Mouse (Mus musculus) MEL (cell line): ENCODE data around the gene Egfem1. TPM values are rescaled to one million over a fixed set of nuclear protein-coding genes. Genes with fewer than 3 reads are reported as not detected.

Experiments
- DNase-seq: peaks from one replicate; pipeline ENCODE4 v3.0.0; 2011; ENCODE audit warnings: low read depth, low spot score
- H3K27ac ChIP-seq: 2 replicates; pipeline ENCODE4 v1.5.1; 2012; ENCODE audit warnings: low read depth, mild to moderate bottlenecking, control low read depth, low read length, moderate library complexity; ENCODE audit not compliant: control insufficient read depth
- H3K27me3 ChIP-seq, 2 experiments: fragments of 150-350 bp in 1 of 2; sonication (generic) in 1 of 2; 2 replicates each; pipeline ENCODE4 v1.6.1; 2012; ENCODE audit warnings: low read length in 2 of 2, mild to moderate bottlenecking in 2 of 2, improper control_type of control experiment in 1 of 2, moderate library complexity in 1 of 2; ENCODE audit not compliant: insufficient read depth in 2 of 2, control insufficient read depth in 1 of 2
- H3K36me3 ChIP-seq, 2 experiments: 2 replicates each; pipeline ENCODE4 v1.6.1; 2012 to 2014; ENCODE audit warnings: low read length in 2 of 2, improper control_type of control experiment in 1 of 2, inconsistent platforms in 1 of 2, mild to moderate bottlenecking in 1 of 2; ENCODE audit not compliant: insufficient read depth in 2 of 2, control insufficient read depth in 1 of 2
- H3K4me1 ChIP-seq, 2 experiments: fragments of 150-350 bp in 1 of 2; sonication (generic) in 1 of 2; 2 replicates each; pipeline ENCODE4 v1.6.1; 2012; ENCODE audit warnings: low read length in 2 of 2, improper control_type of control experiment in 1 of 2, mild to moderate bottlenecking in 1 of 2; ENCODE audit not compliant: insufficient read depth in 2 of 2, control insufficient read depth in 1 of 2
- H3K4me3 ChIP-seq, 2 experiments: fragments of 150-350 bp in 1 of 2; sonication (generic) in 1 of 2; 2 replicates each; pipeline ENCODE4 v1.5.1; 2012; ENCODE audit warnings: low read depth in 2 of 2, low read length in 2 of 2, mild to moderate bottlenecking in 2 of 2, moderate library complexity in 2 of 2, control low read depth in 1 of 2, improper control_type of control experiment in 1 of 2; ENCODE audit not compliant: control insufficient read depth in 1 of 2, insufficient read depth in 1 of 2
- H3K79me2 ChIP-seq: 2 replicates; pipeline ENCODE4 v1.6.1; 2012; ENCODE audit warnings: mild to moderate bottlenecking, low read length, moderate library complexity; ENCODE audit not compliant: control insufficient read depth, poor library complexity, insufficient read depth
- H3K9ac ChIP-seq: 2 replicates; pipeline ENCODE4 v1.6.1; 2012; ENCODE audit warnings: low read depth, mild to moderate bottlenecking, control low read depth, low read length, moderate library complexity; ENCODE audit not compliant: control insufficient read depth, poor library complexity, severe bottlenecking
- H3K9me3 ChIP-seq: fragments of 150-350 bp; sonication (generic); replicated peaks from 2 replicates; pipeline ENCODE4 v1.6.1; 2012; ENCODE audit warnings: mild to moderate bottlenecking, low read length, improper control_type of control experiment, moderate library complexity; ENCODE audit not compliant: insufficient read depth
- BHLHE40 ChIP-seq: IDR thresholded peaks from 2 replicates; pipeline ENCODE4 v1.6.1; 2012; ENCODE audit warnings: low read depth, mild to moderate bottlenecking, inconsistent platforms, low read length, improper control_type of control experiment, borderline replicate concordance
- CTCF ChIP-seq, 3 experiments: IDR thresholded peaks in 2 of 3; conservative IDR thresholded peaks in 1 of 3; 2 replicates each; pipeline ENCODE4 v1.5.1; 2011 to 2012; ENCODE audit warnings: low read length in 3 of 3, low read depth in 2 of 3, mild to moderate bottlenecking in 2 of 3, improper control_type of control experiment in 1 of 3, inconsistent platforms in 1 of 3, mixed read lengths in 1 of 3, moderate library complexity in 1 of 3; ENCODE audit not compliant: control insufficient read depth in 1 of 3, insufficient read depth in 1 of 3, poor library complexity in 1 of 3, severe bottlenecking in 1 of 3
- EP300 ChIP-seq, 2 experiments: IDR thresholded peaks; 2 replicates each; pipeline ENCODE4 v1.6.1; 2011; ENCODE audit warnings: improper control_type of control experiment in 2 of 2, low read length in 2 of 2, low read depth in 1 of 2, mild to moderate bottlenecking in 1 of 2
- GABPA ChIP-seq: IDR thresholded peaks from 2 replicates; pipeline ENCODE4 v1.6.1; 2012; ENCODE audit warnings: low read depth, mild to moderate bottlenecking, inconsistent platforms, low read length, improper control_type of control experiment, moderate library complexity
- GATA1 ChIP-seq: IDR thresholded peaks from 2 replicates; pipeline ENCODE4 v1.6.1; 2011; ENCODE audit warnings: low read depth, low read length, improper control_type of control experiment
- HCFC1 ChIP-seq: IDR thresholded peaks from 2 replicates; pipeline ENCODE4 v1.6.1; 2012; ENCODE audit warnings: low read depth, mild to moderate bottlenecking, inconsistent platforms, low read length, improper control_type of control experiment, moderate library complexity
- JUND ChIP-seq: IDR thresholded peaks from 2 replicates; pipeline ENCODE4 v1.6.1; 2011; ENCODE audit warnings: low read depth, mild to moderate bottlenecking, improper control_type of control experiment, low read length
- KAT2A ChIP-seq: conservative IDR thresholded peaks from 2 replicates; pipeline ENCODE4 v1.6.1; 2012; ENCODE audit warnings: low read depth, low read length, improper control_type of control experiment, inconsistent platforms
- MAX ChIP-seq: IDR thresholded peaks from 2 replicates; pipeline ENCODE4 v1.6.1; 2011; ENCODE audit warnings: low read length, improper control_type of control experiment
- MEF2A ChIP-seq: IDR thresholded peaks from 2 replicates; pipeline ENCODE4 v1.6.1; 2014; ENCODE audit warnings: low read depth, mild to moderate bottlenecking, inconsistent platforms, low read length, improper control_type of control experiment; ENCODE audit not compliant: poor library complexity, insufficient replicate concordance, severe bottlenecking; ENCODE audit errors: extremely low read depth
- MXI1 ChIP-seq: IDR thresholded peaks from 2 replicates; pipeline ENCODE4 v1.6.1; 2011; ENCODE audit warnings: mild to moderate bottlenecking, low read depth, low read length, improper control_type of control experiment
- NELFE ChIP-seq: IDR thresholded peaks from 2 replicates; pipeline ENCODE4 v1.6.1; 2011; ENCODE audit warnings: low read depth, low read length, improper control_type of control experiment
- RCOR1 ChIP-seq: IDR thresholded peaks from 2 replicates; pipeline ENCODE4 v1.6.1; 2012; ENCODE audit warnings: low read depth, mild to moderate bottlenecking, inconsistent platforms, low read length, improper control_type of control experiment
- SIN3A ChIP-seq: IDR thresholded peaks from 2 replicates; pipeline ENCODE4 v1.6.1; 2012; ENCODE audit warnings: low read length, improper control_type of control experiment, inconsistent platforms
- SMC3 ChIP-seq: IDR thresholded peaks from 2 replicates; pipeline ENCODE4 v1.6.1; 2011; ENCODE audit warnings: low read depth, low read length, improper control_type of control experiment
- TAL1 ChIP-seq: IDR thresholded peaks from 2 replicates; pipeline ENCODE4 v1.6.1; 2012; ENCODE audit warnings: mild to moderate bottlenecking, inconsistent platforms, low read length, moderate library complexity, mixed read lengths
- TBP ChIP-seq: IDR thresholded peaks from 2 replicates; pipeline ENCODE4 v1.8.0; 2011; ENCODE audit warnings: low read depth, low read length, improper control_type of control experiment
- TCF12 ChIP-seq: IDR thresholded peaks from 2 replicates; pipeline ENCODE4 v1.6.1; 2014; ENCODE audit warnings: low read depth, mild to moderate bottlenecking, inconsistent platforms, low read length, improper control_type of control experiment, moderate library complexity
- UBTF ChIP-seq: IDR thresholded peaks from 2 replicates; pipeline ENCODE4 v1.6.1; 2012; ENCODE audit warnings: low read depth, mild to moderate bottlenecking, inconsistent platforms, low read length, improper control_type of control experiment, moderate library complexity, borderline replicate concordance; ENCODE audit not compliant: insufficient read depth
- USF1 ChIP-seq: IDR thresholded peaks from 2 replicates; pipeline ENCODE4 v1.6.1; 2014; ENCODE audit warnings: low read depth, mild to moderate bottlenecking, inconsistent platforms, low read length, improper control_type of control experiment, moderate library complexity
- USF2 ChIP-seq, 2 experiments: IDR thresholded peaks; 2 replicates each; pipeline ENCODE4 v1.6.1; 2011 to 2012; ENCODE audit warnings: improper control_type of control experiment in 2 of 2, low read length in 2 of 2, borderline replicate concordance in 1 of 2, inconsistent platforms in 1 of 2, low read depth in 1 of 2, mild to moderate bottlenecking in 1 of 2; ENCODE audit not compliant: insufficient read depth in 1 of 2
- ZKSCAN1 ChIP-seq: IDR thresholded peaks from 2 replicates; pipeline ENCODE4 v1.6.1; 2012; ENCODE audit warnings: low read depth, mild to moderate bottlenecking, inconsistent platforms, low read length, improper control_type of control experiment, moderate library complexity
- polyA plus RNA-seq, 2 experiments: library from polyadenylated mRNA; stranded (reverse) in 1 of 2; unstranded in 1 of 2; fragments of >175 nt in 1 of 2; fragments of >200 nt in 1 of 2; gene quantifications; 2 replicates each; pipeline versions ENCODE4 v1.2.1 to v1.2.4; 2012; ENCODE audit warnings: low replicate concordance in 2 of 2, low read depth in 1 of 2; ENCODE audit not compliant: insufficient read length in 2 of 2, insufficient read depth in 1 of 2, missing spikeins in 1 of 2
- total RNA-seq: library from RNA; depleted of rRNA; stranded (reverse); fragments of 300-350 nt; gene quantifications from 2 replicates; pipeline ENCODE4 v1.2.3, GENCODE M21; 2012

Gene Egfem1
- total and polyA plus RNA-seq, 3 experiments: not detected

DNA sequence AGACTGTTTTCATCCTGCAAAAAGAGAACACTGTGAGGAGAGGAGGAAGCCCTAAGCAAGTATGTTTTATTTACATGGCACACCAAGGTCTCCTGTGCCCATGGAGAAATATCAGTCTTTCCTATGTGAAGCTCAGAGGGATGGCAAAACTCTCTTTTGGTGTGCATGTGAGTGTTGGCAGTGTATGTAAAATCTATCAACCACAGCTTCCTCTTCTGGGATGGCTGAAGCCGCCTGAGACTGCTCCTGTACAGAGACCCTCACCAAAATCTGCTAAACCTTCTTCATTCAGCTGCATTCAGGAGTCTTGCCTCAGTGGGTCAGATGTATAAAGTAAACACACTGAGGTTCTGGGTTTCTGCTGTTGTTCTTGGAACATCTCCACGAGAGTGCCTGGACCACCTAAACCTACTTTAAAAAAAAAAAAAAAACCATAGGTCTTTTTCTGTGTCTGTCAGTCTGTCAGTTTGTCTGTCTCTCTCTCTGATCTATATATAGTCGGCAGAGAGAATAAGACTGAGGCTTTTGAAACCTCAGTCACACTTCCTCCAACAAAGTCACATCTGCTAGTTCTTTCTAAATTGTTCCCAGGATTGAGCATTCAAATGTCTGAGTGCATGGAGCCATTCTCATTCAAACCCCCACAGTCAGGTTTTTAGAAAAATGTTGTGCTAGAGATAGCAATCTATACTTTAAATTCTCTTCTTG is 24.3 kb downstream of the Egfem1 start:
- Histone ChIP-seq H3K79me2 (no peaks in the 10 kb centered on the region), H3K27ac (no peak overlapping the region), H3K36me3 (no peaks in the 10 kb centered on the region), H3K27me3 (no peaks in the 10 kb centered on the region), H3K9me3 (no peaks in the 10 kb centered on the region), H3K4me1 (no peaks in the 10 kb centered on the region), H3K4me3 (no peak overlapping the region), H3K9ac (no peak overlapping the region)
- TF ChIP-seq TCF12 (no peak), SMC3 (no peak), UBTF (no peak), MAX (no peak), MEF2A (no peak), ZKSCAN1 (no peak), KAT2A (no peak), USF2 (IDR thresholded peaks at IDR 0.05; ENCODE audit: borderline replicate concordance in 1 of 2, insufficient read depth in 1 of 2, low read depth in 1 of 2, low read length in 2 of 2) (no peak), HCFC1 (no peak), CTCF (IDR thresholded peaks at IDR 0.05 in 2 of 3, conservative IDR thresholded peaks at IDR 0.05 in 1 of 3; ENCODE audit: control insufficient read depth in 1 of 3, insufficient read depth in 1 of 3, low read depth in 2 of 3, low read length in 3 of 3, poor library complexity in 1 of 3, severe bottlenecking in 1 of 3) (no peak), SIN3A (no peak), JUND (no peak), USF1 (no peak), GATA1 (no peak), RCOR1 (no peak), BHLHE40 (no peak), GABPA (no peak)
- no peak for DNase-seq

DNA sequence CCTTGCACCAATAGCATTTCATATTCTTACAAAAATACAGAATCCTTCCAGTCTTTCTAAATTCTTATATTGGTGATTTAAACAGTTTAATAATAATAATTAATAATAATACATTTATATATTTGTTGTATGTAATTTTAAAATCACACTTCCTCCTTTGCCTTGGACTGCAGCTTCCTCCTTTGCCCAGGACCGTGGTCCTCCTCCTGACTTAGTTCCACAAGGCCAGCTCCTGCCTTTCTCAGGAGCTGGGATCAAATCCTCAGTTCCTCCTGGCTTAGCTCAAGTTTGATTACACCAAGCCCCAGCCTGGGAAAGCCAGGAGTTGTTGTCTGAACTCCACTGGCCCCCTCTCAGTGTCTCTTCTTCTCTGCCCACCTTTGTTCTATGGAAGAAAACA is 25.3 kb downstream of the Egfem1 start:
- Histone ChIP-seq H3K9me3 (no peaks in the 10 kb centered on the region), H3K4me1 (no peaks in the 10 kb centered on the region), H3K36me3 (no peaks in the 10 kb centered on the region), H3K9ac (no peak overlapping the region), H3K79me2 (no peaks in the 10 kb centered on the region), H3K27me3 (no peaks in the 10 kb centered on the region), H3K27ac (no peak overlapping the region), H3K4me3 (no peak overlapping the region)
- TF ChIP-seq EP300 (IDR thresholded peaks at IDR 0.05; ENCODE audit: low read depth in 1 of 2, low read length in 2 of 2): no peak
- TF ChIP-seq USF2 (IDR thresholded peaks at IDR 0.05; ENCODE audit: borderline replicate concordance in 1 of 2, insufficient read depth in 1 of 2, low read depth in 1 of 2, low read length in 2 of 2): no peak
- TF ChIP-seq TAL1: no peak
- no peak for TF ChIP-seq TCF12
- no peak for TF ChIP-seq MXI1
- no peak for TF ChIP-seq JUND
- TF ChIP-seq USF1: no peak
- TF ChIP-seq TBP: no peak
- no peak for TF ChIP-seq NELFE
- DNase-seq: no peak
